Mouse (Mus musculus) bone marrow macrophage, adult 2 months (primary cell): ENCODE data around the gene Atp6v0b.

Experiments used
- CTCF ChIP-seq: IDR thresholded peaks from 2 replicates; pipeline ENCODE4 v1.5.1; 2012; ENCODE audit warnings: low read depth, mild to moderate bottlenecking, low read length, moderate library complexity
- POLR2A ChIP-seq: IDR thresholded peaks from 2 replicates; pipeline ENCODE4 v1.6.1; 2012; ENCODE audit warnings: mild to moderate bottlenecking, low read depth, low read length, borderline replicate concordance

DNA sequence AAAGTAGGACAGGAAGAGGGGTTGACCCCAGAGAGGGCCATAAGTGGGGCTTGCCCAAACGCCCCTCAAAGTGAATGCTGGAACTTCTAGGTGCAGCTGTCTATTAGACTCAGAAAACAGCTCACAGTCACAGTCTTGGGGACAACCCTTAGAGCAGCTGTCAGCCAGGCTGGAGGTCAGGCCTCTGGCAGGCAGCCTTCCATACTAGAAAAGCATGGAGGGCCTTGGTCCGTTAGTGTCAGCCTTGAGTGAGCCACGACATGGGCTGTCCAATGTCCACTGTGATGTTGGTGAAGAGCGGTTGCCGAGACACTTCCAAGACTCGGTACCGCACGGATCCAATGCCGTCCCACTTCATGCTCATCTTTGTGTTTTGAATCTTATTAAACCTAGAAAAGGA lies 13.5 kb downstream of the Atp6v0b start:
- no peak for TF ChIP-seq CTCF
- no peak for TF ChIP-seq POLR2A
